Mouse (Mus musculus): ENCODE measurements at regions not wholly inside any gene's neighbourhood (a gene's known extent, or its start where the extent isn't known, plus 50 kb on each side); places are given as distances from the start of the nearest gene placed in this dataset.

GRCm38 (mm10) chr12:7543281-7543981 lies 434.0 kb upstream of the Apob start:
- DNase-seq, result no peak
- Histone ChIP-seq H3K27ac (no peak overlapping the region), H3K4me3 (no peak overlapping the region)
- intact Hi-C loops (cut with DNase I), result no loop called here
- TF ChIP-seq CTCF (IDR thresholded peaks at IDR 0.05), result peak; percentile 60

GRCm38 (mm10) chr12:7548759-7549158 lies 428.7 kb upstream of the Apob start:
- intact Hi-C loops (cut with DNase I), result no loop called here
- Histone ChIP-seq H3K4me3 (no peak overlapping the region), H3K27ac (no peak overlapping the region)
- no peak for TF ChIP-seq CTCF (IDR thresholded peaks at IDR 0.05)
- no peak for DNase-seq

GRCm38 (mm10) chr12:7560245-7560644 lies 417.2 kb upstream of the Apob start:
- intact Hi-C loops (cut with DNase I), result no loop called here
- TF ChIP-seq CTCF (IDR thresholded peaks at IDR 0.05), result no peak
- no peak for DNase-seq
- Histone ChIP-seq H3K4me3 (no peak overlapping the region), H3K27ac (no peak overlapping the region)

- no peak overlapping the region for H3K27ac ChIP-seq
- DNase-seq, result peak; percentile 37
- no peak for TF ChIP-seq CTCF (IDR thresholded peaks at IDR 0.05)
- intact Hi-C loops (cut with DNase I), result no loop called here
- no peak overlapping the region for H3K4me3 ChIP-seq
Observed at GRCm38 (mm10) chr12:7576081-7576480, 401.4 kb upstream of the Apob start.

GRCm38 (mm10) chr12:7587501-7587900 lies 389.9 kb upstream of the Apob start:
- intact Hi-C loops (cut with DNase I), result no loop called here
- Histone ChIP-seq H3K4me3 (no peak overlapping the region), H3K27ac (no peak overlapping the region)
- no peak for TF ChIP-seq CTCF (IDR thresholded peaks at IDR 0.05)
- no peak for DNase-seq

- Histone ChIP-seq H3K4me3 (no peak overlapping the region), H3K27ac (no peak overlapping the region)
- intact Hi-C loops (cut with DNase I), result no loop called here
- no peak for DNase-seq
- no peak for TF ChIP-seq CTCF (IDR thresholded peaks at IDR 0.05)
Observed at GRCm38 (mm10) chr12:7611272-7612092, 366.0 kb upstream of the Apob start.

GRCm38 (mm10) chr12:7636417-7637175 lies 340.9 kb upstream of the Apob start:
- intact Hi-C loops (cut with DNase I), result no loop called here
- no peak for TF ChIP-seq CTCF (IDR thresholded peaks at IDR 0.05)
- H3K27ac ChIP-seq, result no peak overlapping the region
- peak; percentile 16 for DNase-seq
- H3K4me3 ChIP-seq, result no peak overlapping the region

- intact Hi-C loops (cut with DNase I), result no loop called here
- H3K27ac ChIP-seq, result no peak overlapping the region
- no peak for DNase-seq
- no peak for TF ChIP-seq CTCF (IDR thresholded peaks at IDR 0.05)
- H3K4me3 ChIP-seq, result no peak overlapping the region
Observed at GRCm38 (mm10) chr12:7637629-7638028, 339.8 kb upstream of the Apob start.

- DNase-seq, result no peak
- Histone ChIP-seq H3K4me3 (no peak overlapping the region), H3K27ac (no peak overlapping the region)
- TF ChIP-seq CTCF (IDR thresholded peaks at IDR 0.05), result no peak
- intact Hi-C loops (cut with DNase I), result no loop called here
Observed at GRCm38 (mm10) chr12:7650851-7651250, 326.6 kb upstream of the Apob start.

- no peak; the same call in 1 of the 2 replicates for TF ChIP-seq CTCF (IDR thresholded peaks at IDR 0.05)
- intact Hi-C loops (cut with DNase I), result no loop called here
- no peak overlapping the region for H3K4me3 ChIP-seq
- no peak overlapping the region for H3K27ac ChIP-seq
- DNase-seq, result no peak
Observed at GRCm38 (mm10) chr12:7662027-7662426, 315.4 kb upstream of the Apob start.

- Histone ChIP-seq H3K4me3 (no peak overlapping the region), H3K27ac (no peak overlapping the region)
- TF ChIP-seq CTCF (IDR thresholded peaks at IDR 0.05), result no peak
- no peak for DNase-seq
- intact Hi-C loops (cut with DNase I), result no loop called here
Observed at GRCm38 (mm10) chr12:7670114-7670513, 307.3 kb upstream of the Apob start.

- no peak overlapping the region for H3K4me3 ChIP-seq
- no peak overlapping the region for H3K27ac ChIP-seq
- no peak for TF ChIP-seq CTCF (IDR thresholded peaks at IDR 0.05)
- intact Hi-C loops (cut with DNase I), result no loop called here
- no peak for DNase-seq
Observed at GRCm38 (mm10) chr12:7670561-7670960, 306.9 kb upstream of the Apob start.

GRCm38 (mm10) chr12:7691996-7692395 lies 285.5 kb upstream of the Apob start:
- no peak for TF ChIP-seq CTCF (IDR thresholded peaks at IDR 0.05)
- no peak overlapping the region for H3K4me3 ChIP-seq
- H3K27ac ChIP-seq, result no peak overlapping the region
- intact Hi-C loops (cut with DNase I), result no loop called here
- DNase-seq, result no peak

Measured in gastrocnemius, adult 2 months (tissue).